Mouse (Mus musculus) heart, postnatal 0 days (tissue): ENCODE measurements around the gene Gm10639.
"Not testable (repeated sequence)": the region's sequence is repeated elsewhere in the genome, so short reads cannot be mapped to it uniquely, and the experiment has no call there.

Source experiments
- CTCF ChIP-seq: IDR thresholded peaks from 2 replicates; pipeline ENCODE4 v1.5.1; 2016; ENCODE audit warnings: antibody characterized with exemption, control low read depth, low read depth
- EP300 ChIP-seq: IDR thresholded peaks from 2 replicates; pipeline ENCODE4 v1.6.1; 2016; ENCODE audit warnings: antibody characterized with exemption, low read depth

- TF ChIP-seq CTCF, EP300: not testable (repeated sequence)
Measured at GRCm38 (mm10) chr9:78343055-78343454, 53.3 kb downstream of the Gm10639 start.
